Mouse (Mus musculus) cerebellum, postnatal 25 days (tissue): ENCODE results near the gene Eed.
A peak's percentile ranks its signal among the peaks of the same experiment; 100 is the strongest.

Source experiments
- DNase-seq, 2 experiments: peaks; one replicate each; pipeline ENCODE4 v3.0.0; 2021; ENCODE audit warnings: mixed read lengths in 2 of 2

Gene Eed

GRCm38 (mm10) chr7:89980133-89980484, 674 bp downstream of the Eed start:
- no peak for DNase-seq

- DNase-seq, result peak in 1 of 2 experiments; percentile 7
Observed at GRCm38 (mm10) chr7:89979432-89980130, 1.2 kb downstream of the Eed start.

- DNase-seq, result no peak
Observed at GRCm38 (mm10) chr7:89976796-89977195, 4.0 kb downstream of the Eed start.

- DNase-seq, result no peak
Observed at GRCm38 (mm10) chr7:89975571-89975970, 5.2 kb downstream of the Eed start.

- no peak for DNase-seq
Observed at GRCm38 (mm10) chr7:89967235-89967634, 13.5 kb downstream of the Eed start.

- DNase-seq, result no peak
Observed at GRCm38 (mm10) chr7:89966771-89967170, 14.0 kb downstream of the Eed start.

- DNase-seq, result no peak
Observed at GRCm38 (mm10) chr7:89963135-89963534, 17.6 kb downstream of the Eed start.

GRCm38 (mm10) chr7:89957300-89957699, 23.5 kb downstream of the Eed start:
- no peak for DNase-seq

GRCm38 (mm10) chr7:89954261-89954660, 26.5 kb downstream of the Eed start:
- DNase-seq, result no peak

GRCm38 (mm10) chr7:89949403-89949802, 31.4 kb downstream of the Eed start:
- DNase-seq, result no peak

- peak in 1 of 2 experiments; percentile 25 for DNase-seq
Observed at GRCm38 (mm10) chr7:89948026-89948425, 32.8 kb downstream of the Eed start.

GRCm38 (mm10) chr7:89940571-89941463, 40.0 kb downstream of the Eed start, which contains the start of gene Hikeshi:
Hikeshi (minus strand) TSS chr7:89941204.
- DNase-seq, result peak; percentile 88 to 92

GRCm38 (mm10) chr7:89939497-89940353, 41.1 kb downstream of the Eed start:
- DNase-seq, result no peak

GRCm38 (mm10) chr7:89923441-89924180, 57.2 kb downstream of the Eed start:
- DNase-seq, result peak; percentile 83 to 87

GRCm38 (mm10) chr7:89917776-89918175, 63.0 kb downstream of the Eed start:
- DNase-seq, result no peak

GRCm38 (mm10) chr7:89916711-89917110, 64.1 kb downstream of the Eed start:
- no peak for DNase-seq

GRCm38 (mm10) chr7:89913432-89914158, 67.2 kb downstream of the Eed start:
- DNase-seq, result no peak

- no peak for DNase-seq
Observed at GRCm38 (mm10) chr7:89912356-89912755, 68.4 kb downstream of the Eed start.

- DNase-seq, result no peak
Observed at GRCm38 (mm10) chr7:89909711-89910110, 71.1 kb downstream of the Eed start.

- DNase-seq, result no peak
Observed at GRCm38 (mm10) chr7:89908899-89909621, 71.7 kb downstream of the Eed start.

GRCm38 (mm10) chr7:89908421-89908820, 72.4 kb downstream of the Eed start:
- no peak for DNase-seq
